Mouse (Mus musculus): Measurements from ENCODE around the gene Rtraf.
"Not testable (repeated sequence)": the region's sequence is repeated elsewhere in the genome, so short reads cannot be mapped to it uniquely, and the experiment has no call there.

The Rtraf gene

DNA sequence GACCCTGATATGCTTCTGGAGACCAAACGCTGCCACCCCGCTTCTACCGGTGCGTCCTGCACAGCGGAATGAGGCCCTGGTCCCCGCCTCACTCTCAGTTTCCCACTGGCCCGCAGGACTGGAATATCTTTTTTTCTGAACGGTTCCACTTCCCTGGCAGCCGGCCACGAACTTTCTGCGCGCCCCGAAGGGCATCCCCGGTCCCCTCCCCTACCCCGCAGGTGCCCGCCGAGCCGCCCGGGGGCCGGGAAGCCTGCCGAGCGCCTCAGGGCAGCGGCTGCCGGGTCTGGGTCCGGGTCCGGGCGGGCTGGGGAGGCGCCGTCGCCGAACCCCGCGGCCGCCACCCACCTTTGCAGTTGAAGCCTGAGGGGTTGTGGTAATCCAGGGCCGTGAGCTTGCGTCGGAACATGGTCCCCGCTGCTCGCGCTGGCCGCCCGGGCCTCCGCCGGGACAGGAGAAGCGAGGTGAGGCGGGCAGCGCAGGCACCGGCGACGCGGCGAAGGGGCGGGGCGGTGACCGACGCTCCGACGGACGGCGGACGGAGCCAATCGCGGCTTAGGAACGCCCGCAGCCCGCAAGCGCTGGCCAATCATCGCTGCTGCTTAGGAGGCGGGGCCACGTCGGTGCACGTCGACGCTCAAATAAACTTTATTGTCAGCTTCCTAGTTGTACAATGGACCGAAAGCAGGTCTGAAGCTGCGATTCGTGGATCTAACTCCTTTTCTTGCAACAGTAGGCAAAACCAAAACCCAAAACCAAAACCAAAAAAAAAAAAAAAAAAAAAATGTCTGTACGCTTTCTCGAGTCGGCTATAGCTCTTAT, at the start of gene Rtraf:
Rtraf (minus strand) TSS at position 504 of the 822 bp plus-strand sequence.
- peak; percentile 97 to 98 for DNase-seq

DNA sequence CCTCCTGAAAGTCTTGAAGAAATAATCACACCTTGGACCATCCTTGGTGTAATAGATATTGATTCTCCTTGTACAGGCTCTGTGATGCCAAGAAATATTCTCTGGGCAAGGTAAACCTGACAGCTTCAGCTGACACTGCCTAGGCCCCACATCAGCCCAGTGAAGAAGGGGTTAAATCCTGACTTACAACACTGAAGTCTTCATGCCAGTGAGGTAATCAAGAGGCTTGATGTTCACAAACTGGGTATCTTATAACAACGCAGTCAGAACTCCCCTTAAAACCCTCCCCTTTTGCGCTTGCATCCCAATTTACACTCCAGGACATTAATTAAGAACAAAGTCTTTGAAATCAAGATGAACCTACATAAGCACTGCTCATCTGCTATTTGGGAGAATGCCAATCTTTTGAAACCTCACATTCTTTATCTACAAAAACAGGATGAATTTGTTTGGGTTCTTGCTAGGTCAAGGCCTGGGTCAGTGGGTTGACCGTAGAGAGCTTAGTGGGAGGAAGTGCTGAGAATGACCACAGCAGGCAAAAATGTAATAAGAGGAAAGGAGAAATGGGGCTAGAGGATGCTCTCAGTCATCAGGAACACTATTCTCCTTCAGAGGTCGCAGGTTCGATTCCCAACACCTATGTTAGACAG, 43.8 kb upstream of the Rtraf start:
- DNase-seq, result no peak

GRCm38 (mm10) chr14:19865121-19865520, 41.5 kb upstream of the Rtraf start:
- not testable (repeated sequence) for DNase-seq

DNA sequence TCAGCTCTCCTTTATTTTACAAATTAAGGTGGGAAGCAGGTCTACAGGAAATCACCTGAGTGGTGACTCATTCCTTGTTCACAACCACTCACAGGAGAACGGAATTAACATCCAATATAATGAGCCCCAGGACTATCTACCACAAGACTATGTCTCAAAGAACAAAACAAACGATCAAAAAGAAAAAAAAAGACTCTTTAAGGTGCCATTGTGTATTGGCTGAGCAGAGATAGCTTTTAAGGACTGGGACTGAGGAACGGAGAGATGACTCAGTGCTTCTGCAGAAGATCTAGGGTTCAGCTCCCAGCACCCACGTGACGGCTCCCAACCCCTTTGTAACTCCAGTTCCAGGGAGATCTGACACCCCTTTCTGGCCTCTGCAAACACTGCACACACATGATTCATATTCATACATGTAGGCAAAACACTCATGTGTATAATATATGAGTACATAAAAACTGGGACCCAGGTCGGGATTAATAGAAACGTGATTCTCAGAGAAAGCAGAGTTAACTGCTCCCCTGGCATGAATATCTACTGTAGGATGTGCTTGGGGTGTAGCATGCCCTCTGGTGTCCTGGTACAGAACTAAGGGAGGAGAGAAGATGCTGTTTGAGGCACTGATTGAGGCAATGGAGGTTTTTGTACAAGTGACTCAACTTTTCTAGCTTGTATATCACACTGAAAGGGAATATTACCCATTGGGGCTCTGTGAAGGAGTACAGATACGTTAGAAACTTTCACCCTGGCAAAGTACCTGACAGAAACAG, 37.9 kb upstream of the Rtraf start:
- DNase-seq, result peak in 1 of 2 experiments; percentile 37

DNA sequence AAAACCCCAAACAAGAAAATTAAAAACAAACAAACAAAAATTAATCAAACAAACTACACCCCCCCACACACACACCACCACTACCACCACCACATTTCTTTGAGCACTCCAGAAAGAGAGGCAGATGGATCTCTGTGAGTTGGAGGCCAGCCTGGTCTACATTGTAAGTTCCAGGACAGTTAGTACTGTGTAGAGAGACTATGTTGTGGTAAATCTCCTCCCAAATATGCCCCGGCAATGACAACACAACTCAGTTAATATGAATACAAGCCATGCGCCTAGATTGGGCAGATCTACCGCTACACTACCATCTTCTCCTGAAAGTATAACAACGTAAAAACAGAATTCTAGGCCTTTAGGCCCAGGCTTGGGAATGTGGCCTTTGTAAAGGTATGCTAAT, 36.7 kb upstream of the Rtraf start:
- DNase-seq, result no peak

DNA sequence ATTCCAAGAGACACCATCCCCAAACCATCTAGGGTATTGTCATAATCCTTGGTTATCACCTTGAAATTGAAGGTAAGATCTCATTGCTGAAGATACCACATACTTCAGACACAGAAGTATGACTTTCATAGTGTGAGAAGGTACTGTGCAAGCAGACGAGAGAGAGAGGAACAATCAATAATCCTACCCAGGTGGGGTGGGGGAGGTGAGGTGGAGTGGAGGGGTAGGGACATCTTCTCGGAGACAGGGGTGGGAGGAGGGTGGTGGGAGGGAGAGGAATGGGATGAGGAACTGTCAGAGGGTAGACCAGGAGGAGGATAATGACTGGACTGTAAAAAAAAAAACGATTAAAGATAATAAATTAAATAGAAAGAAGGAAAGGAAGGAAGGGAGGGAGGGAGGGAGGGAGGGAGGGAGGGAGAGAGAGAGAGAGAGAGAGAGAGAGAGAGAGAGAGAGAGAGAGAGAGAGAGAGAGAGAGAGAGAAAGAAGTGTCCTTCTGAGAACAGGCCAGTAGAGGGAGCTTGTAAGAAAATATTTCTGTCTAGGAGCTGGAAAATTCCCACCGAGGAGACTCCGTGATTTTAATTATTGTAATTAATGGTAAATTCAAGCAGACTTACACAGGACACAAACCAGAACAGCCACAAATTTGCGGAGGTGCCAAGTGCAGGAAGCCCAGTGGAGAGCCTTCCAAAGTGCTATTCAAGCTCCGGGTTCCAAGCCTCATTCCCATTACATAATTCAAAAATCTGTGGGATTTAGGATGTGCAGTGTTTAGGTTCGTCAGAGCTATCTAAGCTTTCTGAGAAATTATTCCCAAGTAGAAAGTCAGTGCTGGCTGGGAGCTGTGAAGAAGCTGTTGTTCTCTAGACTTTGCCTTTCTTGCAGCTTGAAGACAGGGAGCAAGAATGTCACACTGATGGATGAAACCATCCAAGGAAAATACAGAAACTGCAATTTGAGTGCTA, 35.5 kb upstream of the Rtraf start:
- peak; percentile 54 to 77 for DNase-seq

DNA sequence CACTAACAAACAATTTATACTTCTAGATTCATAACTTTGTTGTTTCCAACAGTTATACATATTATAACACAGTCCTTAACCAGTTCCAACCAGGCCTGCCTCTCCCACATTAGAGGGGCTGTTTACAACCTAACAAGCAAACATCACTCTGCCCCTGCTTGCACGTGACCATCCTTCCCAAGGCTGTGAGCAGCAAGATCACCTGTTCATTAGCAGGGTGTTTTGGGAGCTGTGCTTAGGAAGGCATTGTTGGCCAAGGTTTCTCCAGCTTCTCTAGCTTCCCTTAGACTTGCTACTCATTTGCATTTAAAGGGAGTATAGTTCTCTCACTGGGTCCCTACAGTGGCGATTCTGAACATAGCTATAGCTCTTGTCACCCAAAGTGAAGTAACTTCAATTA, 34.7 kb upstream of the Rtraf start:
- no peak for DNase-seq

- DNase-seq, result no peak
Observed at GRCm38 (mm10) chr14:19853471-19853870, 29.8 kb upstream of the Rtraf start.

DNA sequence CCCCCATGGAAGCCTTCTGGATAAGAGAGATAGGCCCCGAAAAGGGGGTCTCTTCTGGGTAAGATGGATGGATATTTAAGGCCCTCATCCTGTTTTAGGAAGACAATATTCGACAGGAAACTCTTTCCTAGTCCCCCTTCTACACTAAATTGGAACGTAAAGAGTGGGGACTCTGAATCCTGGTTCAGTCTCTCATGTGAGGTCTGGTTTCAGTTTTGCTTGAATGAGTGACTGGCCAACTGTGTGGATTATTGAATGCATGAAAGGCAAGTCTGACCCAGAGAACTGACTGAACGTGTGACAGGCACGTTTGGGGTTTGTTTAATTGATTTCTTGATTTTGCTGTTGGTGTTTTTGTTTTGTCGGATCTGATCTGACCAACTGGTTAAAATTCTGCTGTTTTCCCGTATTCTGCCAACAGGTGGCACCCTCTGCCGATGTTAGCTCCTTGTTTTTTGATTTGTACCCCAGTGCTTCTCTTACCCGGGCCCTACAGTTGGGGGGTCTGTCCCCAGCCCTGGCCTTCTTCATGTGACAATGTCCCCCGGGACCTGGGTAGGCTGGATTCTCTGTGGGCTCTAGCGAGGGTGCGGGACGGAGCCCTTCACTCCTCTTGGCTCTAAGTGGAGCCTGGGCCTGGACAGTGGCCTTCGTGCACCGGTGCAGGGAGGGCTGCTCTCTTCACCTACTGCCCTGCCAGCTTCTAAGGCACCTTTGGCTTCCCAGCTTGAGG, 16.1 kb upstream of the Rtraf start:
- DNase-seq, result peak; percentile 82 to 88

DNA sequence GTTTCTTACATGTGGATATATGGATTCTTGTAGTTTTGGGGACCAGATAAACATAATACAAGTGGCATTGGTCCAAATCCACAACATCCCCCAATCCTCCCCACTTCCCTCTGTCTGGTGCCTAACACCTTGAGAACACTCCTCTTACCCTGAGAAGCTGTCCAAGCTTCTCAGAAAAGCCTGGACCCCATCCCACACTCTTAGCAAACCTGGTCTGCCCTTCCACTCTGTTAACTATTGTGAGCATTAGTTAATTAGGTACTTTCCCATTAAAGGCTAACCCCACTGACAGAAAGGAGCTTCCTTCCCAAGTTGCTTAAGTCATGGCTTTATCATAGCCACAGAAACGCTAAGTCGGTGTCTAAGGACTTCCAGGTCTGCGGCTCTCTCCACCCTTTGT, 12.7 kb upstream of the Rtraf start:
- DNase-seq, result no peak

GRCm38 (mm10) chr14:19825481-19825880, 1.9 kb upstream of the Rtraf start:
- DNase-seq, result peak in 1 of 2 experiments; percentile 52

DNA sequence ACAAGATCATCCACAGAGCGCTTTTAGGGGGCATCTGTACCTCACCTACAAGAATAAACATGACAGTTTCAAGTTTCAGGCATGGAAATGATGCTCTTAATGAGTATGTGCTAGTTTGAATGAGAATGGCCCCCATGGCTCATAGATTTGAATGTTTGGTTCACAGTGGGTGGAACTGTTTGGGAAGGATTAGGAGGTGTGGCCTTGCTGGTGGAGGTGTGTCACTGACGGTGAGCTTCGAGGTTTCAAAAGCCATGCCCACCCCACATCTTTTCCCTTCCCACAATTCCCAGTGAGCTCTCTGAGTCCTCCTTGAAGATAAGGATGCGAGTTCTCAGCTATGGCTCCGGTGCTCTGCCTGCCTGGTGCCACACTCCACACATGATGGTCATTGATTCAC, 1.9 kb downstream of the Rtraf start:
- DNase-seq, result no peak

DNA sequence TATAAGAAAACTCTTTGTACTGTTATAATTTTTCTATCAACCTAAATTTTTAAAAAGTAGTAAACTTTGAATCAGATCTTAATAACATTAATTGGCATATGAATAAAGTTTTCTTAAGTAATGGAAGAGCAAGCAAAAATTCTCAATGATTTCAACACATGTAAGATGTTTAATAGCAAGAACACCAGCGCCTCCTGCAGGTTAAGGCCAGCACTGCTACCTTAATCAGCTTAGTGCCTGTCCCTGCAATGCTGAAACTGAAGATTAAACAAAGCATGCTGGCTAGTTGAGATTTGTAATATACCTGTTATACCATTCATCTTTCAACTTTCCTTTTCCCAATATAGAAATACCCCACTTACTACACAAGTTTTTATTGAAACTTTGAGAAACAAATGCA, 5.7 kb downstream of the Rtraf start:
- peak; percentile 88 to 92 for DNase-seq

GRCm38 (mm10) chr14:19813061-19813460, 10.6 kb downstream of the Rtraf start:
- DNase-seq, result no peak

DNA sequence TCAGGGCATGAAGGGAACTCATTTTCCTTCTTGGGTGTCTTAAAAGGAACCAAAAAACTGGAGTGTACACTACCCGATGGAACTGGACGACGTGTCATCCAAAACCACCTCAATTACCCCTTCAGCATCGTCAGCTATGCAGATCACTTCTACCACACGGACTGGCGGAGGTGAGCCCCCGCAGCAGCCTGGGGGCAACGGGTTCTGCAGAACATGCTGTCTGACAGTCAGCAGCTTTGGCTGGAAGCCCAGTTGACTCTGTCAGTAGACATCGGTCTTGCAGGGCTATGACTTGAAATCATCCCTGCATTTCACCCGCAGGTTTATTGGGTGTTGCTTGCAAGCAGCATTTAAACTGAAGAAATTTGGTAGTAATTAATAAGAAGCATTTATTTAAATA, 13.7 kb downstream of the Rtraf start:
- DNase-seq, result peak; percentile 62 to 76

GRCm38 (mm10) chr14:19807858-19808257, 15.8 kb downstream of the Rtraf start:
- no peak for DNase-seq

DNA sequence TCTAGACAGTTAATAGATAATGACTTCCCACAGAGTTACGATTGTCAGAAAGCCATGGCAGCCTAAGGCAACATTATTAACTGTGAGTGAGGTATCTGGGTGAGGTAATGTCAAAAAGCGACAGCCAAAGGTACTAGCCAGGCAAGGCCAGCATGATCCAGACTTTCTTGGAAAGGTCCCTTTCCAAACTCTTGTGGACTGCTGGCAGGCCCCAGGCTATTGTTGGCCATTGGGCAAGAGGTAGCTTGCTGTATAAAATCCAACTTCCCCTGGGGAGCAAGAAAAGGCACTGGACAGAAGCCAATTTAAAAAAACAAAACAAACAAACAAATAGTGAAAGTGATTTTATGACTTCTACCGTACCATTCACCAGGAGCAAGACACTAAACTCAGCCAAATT, 16.3 kb downstream of the Rtraf start:
- DNase-seq, result no peak

DNA sequence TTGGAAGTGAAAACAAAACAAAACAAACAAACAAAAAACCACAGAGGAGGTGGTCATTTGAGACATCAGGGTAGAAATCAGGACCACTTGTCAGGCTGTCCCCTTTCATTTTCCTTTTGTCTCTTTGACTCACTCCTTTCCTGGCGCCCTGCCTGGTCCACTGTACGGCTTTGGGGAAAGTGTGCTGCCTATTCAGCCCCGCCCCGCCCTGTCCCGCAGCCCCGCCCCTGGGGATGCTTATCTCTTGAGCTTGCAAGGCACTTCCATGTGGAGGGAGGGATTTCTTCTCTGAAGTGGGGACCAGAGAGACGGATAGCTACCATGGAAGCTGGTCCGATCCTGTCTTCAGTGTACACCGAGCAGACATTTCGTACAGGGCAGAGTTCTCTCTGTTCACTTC, 20.0 kb downstream of the Rtraf start:
- DNase-seq, result peak in 1 of 2 experiments; percentile 36

- DNase-seq, result no peak
Observed at GRCm38 (mm10) chr14:19803222-19803621, 20.4 kb downstream of the Rtraf start.

- DNase-seq, result peak; percentile 65 to 69
Observed at GRCm38 (mm10) chr14:19801474-19802215, 22.0 kb downstream of the Rtraf start.

DNA sequence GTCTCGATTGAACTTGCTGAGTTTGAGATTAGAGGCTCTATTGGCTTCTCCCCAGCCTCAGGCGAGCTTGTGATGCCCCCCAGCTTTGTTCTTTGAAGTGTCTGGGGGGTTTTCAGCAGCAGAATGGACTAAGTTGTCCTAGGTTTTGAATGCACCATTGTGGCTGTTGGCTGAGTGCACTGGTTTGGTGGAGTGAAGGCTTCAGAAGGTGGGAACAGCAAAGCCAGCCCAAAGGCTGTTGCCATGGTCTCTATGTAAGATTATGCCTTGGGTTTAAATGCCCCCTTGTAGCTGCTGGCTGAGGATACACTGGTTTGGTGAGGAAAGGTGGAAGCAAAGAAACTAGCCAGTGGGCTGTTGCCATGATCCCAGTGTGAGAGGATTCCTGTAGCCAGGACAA, 23.1 kb downstream of the Rtraf start:
- DNase-seq, result no peak

Measured in cerebellum, postnatal 10 days (tissue).